Mouse (Mus musculus) megakaryocyte, embryonic 14.5 days (primary cell): ENCODE data around the gene Tspan4.

ENCODE experiments used
- FLI1 ChIP-seq: IDR thresholded peaks from 2 replicates; pipeline ENCODE4 v1.6.1; 2012; ENCODE audit warnings: low read length, inconsistent platforms, mixed read lengths
- GATA1 ChIP-seq: IDR thresholded peaks from 3 replicates; pipeline ENCODE4 v1.6.1; 2012; ENCODE audit warnings: mixed read lengths, low read length, inconsistent platforms, borderline replicate concordance

GRCm38 (mm10) chr7:141485606-141486005 lies 10.6 kb downstream of the Tspan4 start:
- TF ChIP-seq GATA1 (no peak), FLI1 (no peak)
